Mouse (Mus musculus) small intestine, adult 2 months (tissue): Measurements from ENCODE around the gene Trpm6.

Source experiments
- CTCF ChIP-seq: fragments of 200-500 bp; IDR thresholded peaks from 2 replicates; pipeline ENCODE4 v1.5.1; 2012; ENCODE audit warnings: low read depth, mild to moderate bottlenecking, control low read depth, inconsistent platforms, low read length, moderate library complexity, mixed read lengths; ENCODE audit not compliant: insufficient replicate concordance, insufficient read length; ENCODE audit errors: extremely low read depth
- POLR2A ChIP-seq: fragments of 200-500 bp; IDR thresholded peaks from 2 replicates; pipeline ENCODE4 v1.6.1; 2012; ENCODE audit warnings: low read depth, mild to moderate bottlenecking, control low read depth, inconsistent platforms, low read length, moderate library complexity

- TF ChIP-seq CTCF (no peak), POLR2A (no peak)
Observed at GRCm38 (mm10) chr19:18828601-18829000, 78.8 kb downstream of the Trpm6 start.
